In genomic region chr9:67144511-67144910, GRCm38 (mm10) we compare ENCODE assay signal across 19 mouse cellular contexts.
"Had no signal": no experiment of that assay in that cellular context is flagged by ENCODE, and none has a peak within 500 bp of the region (broad histone marks: within the 10 kb centered on the region; RNA-seq: fewer than 3 reads in every experiment).

No protein-coding gene starts in this region.

- H3K4me2 ChIP-seq: lung, embryonic 14.5 days; midbrain, embryonic 13.5 days; midbrain, embryonic 15.5 days; neural tube, embryonic 13.5 days; neural tube, embryonic 15.5 days; stomach, embryonic 15.5 days had no signal

- H3K27me3 ChIP-seq: midbrain, embryonic 13.5 days; midbrain, embryonic 15.5 days; neural tube, embryonic 13.5 days; neural tube, embryonic 15.5 days; stomach, embryonic 15.5 days had no signal

- H3K27ac ChIP-seq: midbrain, embryonic 10.5 days; midbrain, embryonic 13.5 days; midbrain, embryonic 15.5 days; neural tube, embryonic 13.5 days; neural tube, embryonic 15.5 days; stomach, embryonic 15.5 days; stomach, postnatal 0 days had no signal

- H3K9me3 ChIP-seq: midbrain, embryonic 10.5 days; midbrain, embryonic 13.5 days; midbrain, embryonic 15.5 days; neural tube, embryonic 13.5 days; neural tube, embryonic 15.5 days; stomach, embryonic 15.5 days had no signal

- H3K36me3 ChIP-seq: midbrain, embryonic 10.5 days; midbrain, embryonic 13.5 days; midbrain, embryonic 15.5 days; neural tube, embryonic 13.5 days; neural tube, embryonic 15.5 days; stomach, embryonic 15.5 days had no signal

- H3K4me3 ChIP-seq: midbrain, embryonic 10.5 days; midbrain, embryonic 13.5 days; midbrain, embryonic 15.5 days; myocyte; neural tube, embryonic 13.5 days; neural tube, embryonic 15.5 days; stomach, embryonic 15.5 days had no signal

- ATAC-seq: midbrain, embryonic 13.5 days; midbrain, embryonic 15.5 days had no signal

- H3K9ac ChIP-seq: lung, embryonic 14.5 days; midbrain, embryonic 13.5 days; midbrain, embryonic 15.5 days; neural tube, embryonic 13.5 days; neural tube, embryonic 15.5 days; stomach, embryonic 15.5 days had no signal

- DNase-seq: lung, adult 18-20 months; lung, embryonic 14.5 days; lung, postnatal 10 days; lung, postnatal 4 days; retina, postnatal 1 day; right cerebral cortex, adult 18-20 months; right cerebral cortex, postnatal 25 days; right cerebral cortex, postnatal 4 days; thymus, adult 2 months; thymus, postnatal 25 days; thymus, postnatal 4 days had no signal

- H3K4me1 ChIP-seq: midbrain, embryonic 10.5 days; midbrain, embryonic 13.5 days; midbrain, embryonic 15.5 days had no signal
